Mouse (Mus musculus) heart, embryonic 16.5 days (tissue): Measurements from ENCODE around the gene Ubxn7. TPM values are rescaled to one million over a fixed set of nuclear protein-coding genes. Genes with fewer than 3 reads are reported as not detected.

Source experiments
- ATAC-seq: fragments of 200-750 bp; cut with Nextera tagmentation; replicated peaks from 2 replicates; pipeline ENCODE4 v1.8.0; 2017; ENCODE audit warnings: moderate number of reproducible peaks; ENCODE audit not compliant: insufficient read depth, low FRiP score; ENCODE audit errors: extremely low read depth
- H3K27ac ChIP-seq: fragments of 300-500 bp; sonication (generic); 2 replicates; pipeline ENCODE4 v1.5.1; 2014; ENCODE audit warnings: mild to moderate bottlenecking, low read length, control low read depth, moderate library complexity
- H3K27me3 ChIP-seq: fragments of 300-500 bp; sonication (generic); 2 replicates; pipeline ENCODE4 v1.6.1; 2014; ENCODE audit warnings: low read length, mixed read lengths; ENCODE audit not compliant: control insufficient read depth, insufficient read depth
- H3K36me3 ChIP-seq: fragments of 300-500 bp; sonication (generic); 2 replicates; pipeline ENCODE4 v1.6.1; 2014; ENCODE audit not compliant: control insufficient read depth, insufficient read depth
- H3K4me1 ChIP-seq: fragments of 300-500 bp; sonication (generic); 2 replicates; pipeline ENCODE4 v1.6.1; 2014; ENCODE audit warnings: low read length, mixed read lengths; ENCODE audit not compliant: control insufficient read depth, insufficient read depth
- H3K4me2 ChIP-seq: fragments of 300-500 bp; sonication (generic); 2 replicates; pipeline ENCODE4 v1.6.1; 2014; ENCODE audit warnings: low read depth, mild to moderate bottlenecking, control low read depth, low read length
- H3K4me3 ChIP-seq: fragments of 300-500 bp; sonication (generic); 2 replicates; pipeline ENCODE4 v1.5.1; 2014; ENCODE audit warnings: mild to moderate bottlenecking, control low read depth, low read length
- H3K9ac ChIP-seq: fragments of 300-500 bp; sonication (generic); 2 replicates; pipeline ENCODE4 v1.6.1; 2014; ENCODE audit warnings: low read length, control low read depth
- H3K9me3 ChIP-seq: fragments of 300-500 bp; sonication (generic); replicated peaks from 2 replicates; pipeline ENCODE4 v1.6.1; 2016; ENCODE audit warnings: low read length; ENCODE audit not compliant: control insufficient read depth
- WGBS: fragments of 180-500 bp; shearing (Covaris S2); extraction: QIAGEN DNeasy Blood & Tissue Kit; methylation state at CpG from one replicate; pipeline ENCODE4 v1.1.7; 2014; 5-methylcytosine and 5-hydroxymethylcytosine counted together
- polyA plus RNA-seq: library from polyadenylated mRNA; unstranded; fragments of >200 nt; fragmentation: Nextera tagmentation; extraction: Ambion mirVana; gene quantifications from 2 replicates; pipeline ENCODE4 v1.2.1, GENCODE M21; 2015

The Ubxn7 gene
- polyA plus RNA-seq, 1 experiment from 2014 or later, result 18.1 TPM

GRCm38 (mm10) chr16:32390882-32391281 lies 58.8 kb downstream of the Ubxn7 start:
- Histone ChIP-seq H3K4me1 (no peaks in the 10 kb centered on the region), H3K27ac (no peak overlapping the region), H3K4me3 (no peak overlapping the region), H3K9me3 (no peaks in the 10 kb centered on the region), H3K36me3 (peaks cover 20% of the 10 kb centered on the region), H3K27me3 (no peaks in the 10 kb centered on the region), H3K4me2 (no peak overlapping the region), H3K9ac (no peak overlapping the region)
- ATAC-seq, result no peak
- WGBS, result 86% methylated on average over 3 of the region's 3 CpGs

- H3K36me3 ChIP-seq, result peaks cover 10% of the 10 kb centered on the region
- H3K4me2 ChIP-seq, result no peak overlapping the region
- no peaks in the 10 kb centered on the region for H3K27me3 ChIP-seq
- no peak overlapping the region for H3K4me3 ChIP-seq
- no peaks in the 10 kb centered on the region for H3K9me3 ChIP-seq
- H3K4me1 ChIP-seq, result no peaks in the 10 kb centered on the region
- H3K27ac ChIP-seq, result peak overlapping the region; percentile 75
- no peak for ATAC-seq
- 63% methylated on average over 6 of the region's 6 CpGs for WGBS
- no peak overlapping the region for H3K9ac ChIP-seq
These were observed 63.9 kb downstream of the Ubxn7 start for GRCm38 (mm10) chr16:32395679-32396540.

- no peak overlapping the region for H3K9ac ChIP-seq
- H3K4me1 ChIP-seq, result no peaks in the 10 kb centered on the region
- ATAC-seq, result no peak
- WGBS, result 49% methylated on average over 3 of the region's 3 CpGs
- no peak overlapping the region for H3K4me3 ChIP-seq
- H3K9me3 ChIP-seq, result no peaks in the 10 kb centered on the region
- peak overlapping the region; percentile 31; the same call in 1 of the 2 replicates for H3K27ac ChIP-seq
- peaks cover 7% of the 10 kb centered on the region for H3K36me3 ChIP-seq
- H3K4me2 ChIP-seq, result no peak overlapping the region
- H3K27me3 ChIP-seq, result no peaks in the 10 kb centered on the region
These were observed 64.4 kb downstream of the Ubxn7 start for GRCm38 (mm10) chr16:32396541-32396835.

GRCm38 (mm10) chr16:32398206-32398605 lies 66.1 kb downstream of the Ubxn7 start:
- no peaks in the 10 kb centered on the region for H3K4me1 ChIP-seq
- no peaks in the 10 kb centered on the region for H3K27me3 ChIP-seq
- no peak overlapping the region for H3K4me3 ChIP-seq
- no peak overlapping the region for H3K9ac ChIP-seq
- no peak for ATAC-seq
- H3K36me3 ChIP-seq, result peaks cover 3% of the 10 kb centered on the region; the same call in 1 of the 2 replicates
- no peak overlapping the region for H3K4me2 ChIP-seq
- no peaks in the 10 kb centered on the region for H3K9me3 ChIP-seq
- H3K27ac ChIP-seq, result no peak overlapping the region
- WGBS, result 70% methylated on average over 3 of the region's 3 CpGs

- ATAC-seq, result no peak
- no peaks in the 10 kb centered on the region for H3K36me3 ChIP-seq
- WGBS, result 83% methylated on average over 7 of the region's 7 CpGs
- H3K4me2 ChIP-seq, result no peak within 1 kb of the TSS
- H3K4me3 ChIP-seq, result no peak within 1 kb of the TSS
- H3K9me3 ChIP-seq, result no peaks in the 10 kb centered on the region
- H3K27me3 ChIP-seq, result no peaks in the 10 kb centered on the region
- H3K4me1 ChIP-seq, result no peaks in the 10 kb centered on the region
- H3K9ac ChIP-seq, result no peak within 1 kb of the TSS
- H3K27ac ChIP-seq, result no peak within 1 kb of the TSS
These were observed 68.2 kb downstream of the Ubxn7 start, which contains the start of gene Tm4sf19 for GRCm38 (mm10) chr16:32400267-32400666. Gene Tm4sf19 (plus strand): TSS chr16:32400506.

- no peaks in the 10 kb centered on the region for H3K9me3 ChIP-seq
- H3K4me2 ChIP-seq, result no peak overlapping the region
- WGBS, result 68% methylated on average over 9 of the region's 9 CpGs
- H3K9ac ChIP-seq, result no peak overlapping the region
- no peaks in the 10 kb centered on the region for H3K27me3 ChIP-seq
- no peak overlapping the region for H3K4me3 ChIP-seq
- no peaks in the 10 kb centered on the region for H3K36me3 ChIP-seq
- no peaks in the 10 kb centered on the region for H3K4me1 ChIP-seq
- no peak for ATAC-seq
- H3K27ac ChIP-seq, result no peak overlapping the region
These were observed 69.4 kb downstream of the Ubxn7 start for GRCm38 (mm10) chr16:32401335-32401965.

GRCm38 (mm10) chr16:32402818-32403217 lies 70.8 kb downstream of the Ubxn7 start:
- Histone ChIP-seq H3K27me3 (no peaks in the 10 kb centered on the region), H3K36me3 (no peaks in the 10 kb centered on the region), H3K9ac (no peak overlapping the region), H3K9me3 (no peaks in the 10 kb centered on the region), H3K4me1 (no peaks in the 10 kb centered on the region), H3K4me3 (no peak overlapping the region), H3K4me2 (no peak overlapping the region), H3K27ac (no peak overlapping the region)
- ATAC-seq, result no peak
- WGBS, result 72% methylated on average over 3 of the region's 3 CpGs

GRCm38 (mm10) chr16:32405716-32406115 lies 73.7 kb downstream of the Ubxn7 start:
- Histone ChIP-seq H3K27me3 (no peaks in the 10 kb centered on the region), H3K4me1 (no peaks in the 10 kb centered on the region), H3K9me3 (no peaks in the 10 kb centered on the region), H3K9ac (no peak overlapping the region), H3K4me2 (no peak overlapping the region), H3K4me3 (no peak overlapping the region), H3K36me3 (no peaks in the 10 kb centered on the region), H3K27ac (no peak overlapping the region)
- ATAC-seq, result no peak
- WGBS, result 87% methylated on average over 9 of the region's 9 CpGs

- ATAC-seq, result no peak
- Histone ChIP-seq H3K4me2 (no peak overlapping the region), H3K36me3 (no peaks in the 10 kb centered on the region), H3K9me3 (no peaks in the 10 kb centered on the region), H3K4me3 (no peak overlapping the region), H3K9ac (no peak overlapping the region), H3K27me3 (no peaks in the 10 kb centered on the region), H3K4me1 (no peaks in the 10 kb centered on the region), H3K27ac (no peak overlapping the region)
- 72% methylated on average over 6 of the region's 6 CpGs for WGBS
These were observed 74.6 kb downstream of the Ubxn7 start for GRCm38 (mm10) chr16:32406671-32407070.
